Mouse (Mus musculus): ENCODE measurements around the gene Fbxl15.

DNA sequence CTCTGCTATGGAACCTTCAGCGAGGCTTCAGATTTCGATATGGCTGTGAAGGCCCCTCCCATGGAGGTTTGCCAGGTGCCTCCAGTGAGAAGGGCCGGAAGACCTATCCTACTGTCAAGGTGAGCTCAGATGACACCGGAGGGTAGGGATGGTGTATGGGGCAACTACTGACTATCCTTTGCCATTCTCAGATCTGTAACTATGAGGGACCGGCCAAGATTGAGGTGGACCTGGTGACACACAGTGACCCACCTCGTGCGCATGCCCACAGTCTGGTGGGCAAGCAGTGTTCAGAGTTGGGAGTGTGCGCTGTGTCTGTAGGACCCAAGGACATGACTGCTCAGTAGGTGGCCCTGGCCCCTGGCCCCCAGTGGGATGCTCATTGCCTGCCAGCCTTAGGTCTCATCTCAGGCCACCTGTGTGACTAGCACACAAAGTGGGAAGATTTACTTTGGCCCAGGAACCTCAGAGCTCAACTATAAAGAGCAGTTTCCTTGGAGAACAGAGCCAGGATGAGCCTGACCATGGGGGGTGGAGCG is 21.2 kb upstream of the Fbxl15 start:
- no peak for TF ChIP-seq GATA1 (IDR thresholded peaks at IDR 0.05; ENCODE audit: low read length)
- no peak for TF ChIP-seq TAL1 (IDR thresholded peaks at IDR 0.05; ENCODE audit: low read length)

Data from erythroblast, embryonic 14.5 days (primary cell).